Mouse (Mus musculus): ENCODE measurements at regions not wholly inside any gene's neighbourhood (a gene's known extent, or its start where the extent isn't known, plus 50 kb on each side); places are given as distances from the start of the nearest gene placed in this dataset.

GRCm38 (mm10) chr3:100773237-100773636 lies 52.0 kb upstream of the Vtcn1 start:
- TF ChIP-seq GATA1 (IDR thresholded peaks at IDR 0.05; ENCODE audit: low read length) = no peak

- TF ChIP-seq GATA1 (IDR thresholded peaks at IDR 0.05; ENCODE audit: low read length) = no peak
These were observed 53.9 kb upstream of the Vtcn1 start for GRCm38 (mm10) chr3:100771363-100771762.

GRCm38 (mm10) chr3:100770841-100771240 lies 54.4 kb upstream of the Vtcn1 start:
- TF ChIP-seq GATA1 (IDR thresholded peaks at IDR 0.05; ENCODE audit: low read length) = no peak

GRCm38 (mm10) chr3:100769146-100769545 lies 56.1 kb upstream of the Vtcn1 start:
- TF ChIP-seq GATA1 (IDR thresholded peaks at IDR 0.05; ENCODE audit: low read length) = no peak

- TF ChIP-seq GATA1 (IDR thresholded peaks at IDR 0.05; ENCODE audit: low read length) = no peak
These were observed 57.1 kb upstream of the Vtcn1 start for GRCm38 (mm10) chr3:100768170-100768624.

GRCm38 (mm10) chr3:100765323-100765722 lies 59.9 kb upstream of the Vtcn1 start:
- no peak for TF ChIP-seq GATA1 (IDR thresholded peaks at IDR 0.05; ENCODE audit: low read length)

- TF ChIP-seq GATA1 (IDR thresholded peaks at IDR 0.05; ENCODE audit: low read length) = no peak
These were observed 62.4 kb upstream of the Vtcn1 start for GRCm38 (mm10) chr3:100762895-100763294.

- peak; percentile 15 for TF ChIP-seq GATA1 (IDR thresholded peaks at IDR 0.05; ENCODE audit: low read length)
These were observed 65.9 kb upstream of the Vtcn1 start for GRCm38 (mm10) chr3:100759091-100759941.

GRCm38 (mm10) chr3:100754677-100755076 lies 69.4 kb upstream of the Man1a2 start:
- TF ChIP-seq GATA1 (IDR thresholded peaks at IDR 0.05; ENCODE audit: low read length) = no peak

- no peak for TF ChIP-seq GATA1 (IDR thresholded peaks at IDR 0.05; ENCODE audit: low read length)
These were observed 65.9 kb upstream of the Man1a2 start for GRCm38 (mm10) chr3:100751211-100751610.

GRCm38 (mm10) chr3:100748727-100749126 lies 63.4 kb upstream of the Man1a2 start:
- TF ChIP-seq GATA1 (IDR thresholded peaks at IDR 0.05; ENCODE audit: low read length) = no peak

- no peak for TF ChIP-seq GATA1 (IDR thresholded peaks at IDR 0.05; ENCODE audit: low read length)
These were observed 63.0 kb upstream of the Man1a2 start for GRCm38 (mm10) chr3:100748309-100748691.

- no peak for TF ChIP-seq GATA1 (IDR thresholded peaks at IDR 0.05; ENCODE audit: low read length)
These were observed 62.4 kb upstream of the Man1a2 start for GRCm38 (mm10) chr3:100747421-100748308.

GRCm38 (mm10) chr3:100737660-100738059 lies 52.4 kb upstream of the Man1a2 start:
- no peak for TF ChIP-seq GATA1 (IDR thresholded peaks at IDR 0.05; ENCODE audit: low read length)

GRCm38 (mm10) chr3:100736539-100736938 lies 51.2 kb upstream of the Man1a2 start:
- no peak for TF ChIP-seq GATA1 (IDR thresholded peaks at IDR 0.05; ENCODE audit: low read length)

Data from G1E-ER4 (cell line).